Mouse (Mus musculus) central nervous system, embryonic 18 days (tissue): ENCODE results near the gene Spag17. TPM values are rescaled to one million over a fixed set of nuclear protein-coding genes. Genes with fewer than 3 reads are reported as not detected.

Experiments used
- polyA plus RNA-seq: library from polyadenylated mRNA; depleted of rRNA; stranded (reverse); fragments of >200 nt; gene quantifications from 2 replicates; pipeline ENCODE4 v1.2.3, GENCODE M21; 2012; rRNA removed

Spag17 gene
- polyA plus RNA-seq = 0.18 and 0.36 TPM in 2 replicates

DNA sequence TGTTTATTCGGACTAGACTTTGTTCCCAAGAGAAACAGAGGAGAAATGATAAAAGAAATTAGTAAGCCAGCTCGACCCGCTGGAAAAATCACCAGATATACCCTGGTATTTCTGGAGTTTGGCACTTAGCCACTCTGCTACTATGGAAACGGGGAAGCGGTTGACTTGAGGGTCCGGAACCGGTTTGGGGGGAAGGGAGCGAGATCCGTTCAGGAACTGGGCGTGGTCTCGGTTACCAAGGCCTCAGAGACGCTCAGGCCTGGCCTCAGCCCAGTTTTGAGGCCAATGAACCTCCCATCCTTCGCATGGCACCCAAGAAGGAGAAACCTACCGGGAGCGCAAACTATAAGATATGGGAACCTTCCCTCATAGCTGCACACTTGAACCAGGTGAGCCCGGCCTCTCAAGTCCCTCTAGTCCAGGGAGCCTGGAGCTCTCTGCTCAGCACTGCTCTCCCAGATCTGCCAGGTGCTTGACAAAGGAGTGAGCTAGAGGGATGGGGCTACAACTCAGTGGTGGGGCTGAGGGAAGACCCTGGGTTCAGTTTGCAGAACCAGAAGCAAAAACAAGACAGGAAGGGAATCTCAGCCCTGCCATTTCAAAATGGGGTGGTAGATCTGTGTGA is at the start of gene Spag17:
Spag17 (plus strand) TSS at position 220 of the 625 bp plus-strand sequence.

DNA sequence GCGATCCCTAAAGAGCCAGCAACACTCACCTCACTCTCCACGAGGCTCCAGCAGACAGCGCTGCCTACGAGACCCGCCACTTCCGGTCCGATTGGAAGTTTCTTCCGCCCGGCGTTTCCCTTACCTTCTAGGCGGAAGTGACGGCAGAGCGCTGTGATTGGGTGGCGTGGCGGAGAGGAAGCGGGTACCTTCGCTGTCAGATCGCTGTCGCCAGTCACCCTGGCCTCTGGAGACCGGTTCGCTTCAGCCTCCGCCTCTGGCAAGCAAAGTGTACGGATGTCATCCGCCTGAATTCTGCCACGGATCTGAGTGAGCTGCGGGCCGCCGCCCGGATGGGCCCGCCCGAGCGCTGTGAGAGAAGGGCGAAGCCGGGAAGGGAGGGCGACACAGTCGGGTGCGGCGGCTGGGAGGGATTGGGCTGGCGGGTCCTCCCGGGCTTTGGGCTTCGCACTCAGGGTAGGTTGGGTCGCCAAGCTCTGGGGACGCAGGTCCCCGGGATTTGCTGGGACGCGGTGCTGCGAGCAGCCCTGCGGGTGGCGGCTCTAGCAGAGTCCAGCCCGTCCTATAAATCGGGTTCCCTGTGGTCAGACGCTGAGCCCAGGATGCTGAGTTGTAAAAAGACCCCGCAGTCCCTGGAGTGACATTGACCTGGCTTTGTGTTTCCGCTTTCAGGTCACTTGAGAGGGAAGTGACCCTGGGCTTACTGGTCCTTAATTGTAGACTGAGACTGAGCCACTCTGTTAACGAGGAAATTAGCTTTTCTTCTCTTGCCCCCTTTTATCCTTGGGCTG is 277.3 kb downstream of the Spag17 start, which contains the start of the genes Gdap2 and Wdr3:
Gdap2 (plus strand) TSS at position 67 of the 791 bp plus-strand sequence.
Wdr3 (minus strand) TSS at position 93 of the 791 bp plus-strand sequence.

